Mouse (Mus musculus) C2C12 (cell line): ENCODE data around the gene Rnf144b. TPM values are rescaled to one million over a fixed set of nuclear protein-coding genes. Genes with fewer than 3 reads are reported as not detected.

ENCODE experiments used
- H3K27me3 ChIP-seq: one replicate; pipeline ENCODE4 v1.6.1; 2011; ENCODE audit not compliant: control insufficient read depth, insufficient read depth, insufficient read length
- H3K36me3 ChIP-seq: one replicate; pipeline ENCODE4 v1.6.1; 2011; ENCODE audit not compliant: control insufficient read depth, insufficient read depth
- H3K4me3 ChIP-seq: one replicate; pipeline ENCODE4 v1.5.1; 2011; ENCODE audit warnings: mild to moderate bottlenecking, control low read depth; ENCODE audit not compliant: poor library complexity, insufficient read depth, severe bottlenecking
- H3K79me2 ChIP-seq: one replicate; pipeline ENCODE4 v1.6.1; 2011; ENCODE audit not compliant: control insufficient read depth, insufficient read depth
- H3K79me3 ChIP-seq: one replicate; pipeline ENCODE4 v1.6.1; 2011; ENCODE audit warnings: low read depth, control low read depth
- H3ac ChIP-seq: one replicate; pipeline ENCODE3; 2011; ENCODE audit warnings: low read depth; ENCODE audit not compliant: control insufficient read depth, insufficient read length
- CEBPB ChIP-seq: IDR thresholded peaks from one replicate; pipeline ENCODE4 v1.6.1; 2011; ENCODE audit warnings: low read depth, mild to moderate bottlenecking, control low read depth, moderate library complexity
- CTCF ChIP-seq: IDR thresholded peaks from one replicate; pipeline ENCODE4 v1.5.1; 2011; ENCODE audit not compliant: control insufficient read depth, insufficient read depth, insufficient read length
- FOSL1 ChIP-seq: IDR thresholded peaks from one replicate; pipeline ENCODE4 v1.8.0; 2011; ENCODE audit warnings: mild to moderate bottlenecking, low read length; ENCODE audit not compliant: poor library complexity, insufficient read depth, severe bottlenecking
- MAX ChIP-seq: IDR thresholded peaks from one replicate; pipeline ENCODE4 v1.6.1; 2011; ENCODE audit warnings: mild to moderate bottlenecking, control low read depth
- MYOD1 ChIP-seq: IDR thresholded peaks from one replicate; pipeline ENCODE4 v1.6.1; 2011; ENCODE audit warnings: low read depth; ENCODE audit not compliant: control insufficient read depth, insufficient read length
- MYOG ChIP-seq: IDR thresholded peaks from one replicate; pipeline ENCODE4 v1.6.1; 2011; ENCODE audit not compliant: control insufficient read depth, insufficient read length; ENCODE audit errors: extremely low read depth
- USF1 ChIP-seq: IDR thresholded peaks from one replicate; pipeline ENCODE4 v1.6.1; 2011; ENCODE audit warnings: low read depth, mild to moderate bottlenecking, control low read depth, moderate library complexity
- polyA plus RNA-seq: library from polyadenylated mRNA; unstranded; fragments of >200 nt; fragmentation: generic; extraction: Trizol; gene quantifications from one replicate; pipeline ENCODE4 v1.2.1, GENCODE M21; 2012; ENCODE audit warnings: missing spikeins

Gene Rnf144b
- polyA plus RNA-seq, 1 experiment: 0.28 TPM

DNA sequence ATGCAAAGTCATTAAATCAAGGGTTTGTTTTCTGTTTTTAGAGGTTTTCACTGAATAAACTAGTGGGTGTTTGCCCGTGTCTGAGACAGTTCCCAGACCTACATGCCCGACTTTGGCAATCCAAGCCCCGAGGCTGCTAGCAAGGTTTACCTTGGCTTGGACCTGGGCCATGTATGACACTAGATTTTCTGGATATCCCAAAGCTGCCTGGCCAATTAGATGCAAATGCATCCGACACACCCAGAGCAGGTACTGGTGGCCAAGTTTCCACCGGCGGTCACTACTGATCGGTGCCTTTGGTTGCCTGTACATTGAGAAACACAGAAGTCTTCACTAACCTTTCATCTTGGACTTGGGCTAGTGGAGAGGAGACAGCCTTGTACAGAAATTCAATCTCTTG, 144.0 kb downstream of the Rnf144b start:
- Histone ChIP-seq H3K79me3 (no peaks in the 10 kb centered on the region), H3ac (no peak overlapping the region), H3K27me3 (no peaks in the 10 kb centered on the region), H3K36me3 (no peaks in the 10 kb centered on the region), H3K4me3 (no peak overlapping the region), H3K79me2 (no peaks in the 10 kb centered on the region)
- no peak for TF ChIP-seq MAX
- no peak for TF ChIP-seq USF1
- TF ChIP-seq CEBPB: no peak
- no peak for TF ChIP-seq MYOD1
- TF ChIP-seq CTCF: no peak
- no peak for TF ChIP-seq MYOG
- no peak for TF ChIP-seq FOSL1

DNA sequence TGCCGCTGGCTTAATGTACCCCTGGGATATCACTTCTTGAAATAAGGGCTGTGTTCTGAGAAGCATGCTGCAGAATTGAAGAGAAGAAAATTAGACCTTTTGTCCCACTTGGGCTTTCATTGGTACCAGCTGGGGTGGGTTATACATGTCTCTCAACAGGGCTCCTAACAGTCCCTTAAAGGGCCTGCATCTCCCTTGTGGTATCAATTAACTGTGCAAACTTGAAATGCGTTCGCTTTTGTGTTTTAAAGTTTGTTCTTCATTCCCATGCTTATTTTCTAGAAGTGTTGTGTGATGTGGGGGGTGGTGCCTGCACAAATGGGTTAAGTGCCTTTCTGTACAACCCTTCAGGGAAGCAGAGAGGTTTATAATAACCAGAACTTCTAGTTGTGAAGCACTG, 145.8 kb downstream of the Rnf144b start:
- H3K36me3 ChIP-seq: no peaks in the 10 kb centered on the region
- H3K27me3 ChIP-seq: no peaks in the 10 kb centered on the region
- no peaks in the 10 kb centered on the region for H3K79me2 ChIP-seq
- no peaks in the 10 kb centered on the region for H3K79me3 ChIP-seq
- no peak for TF ChIP-seq FOSL1
- TF ChIP-seq USF1: no peak
- no peak for TF ChIP-seq MYOG
- H3K4me3 ChIP-seq: no peak overlapping the region
- no peak overlapping the region for H3ac ChIP-seq

DNA sequence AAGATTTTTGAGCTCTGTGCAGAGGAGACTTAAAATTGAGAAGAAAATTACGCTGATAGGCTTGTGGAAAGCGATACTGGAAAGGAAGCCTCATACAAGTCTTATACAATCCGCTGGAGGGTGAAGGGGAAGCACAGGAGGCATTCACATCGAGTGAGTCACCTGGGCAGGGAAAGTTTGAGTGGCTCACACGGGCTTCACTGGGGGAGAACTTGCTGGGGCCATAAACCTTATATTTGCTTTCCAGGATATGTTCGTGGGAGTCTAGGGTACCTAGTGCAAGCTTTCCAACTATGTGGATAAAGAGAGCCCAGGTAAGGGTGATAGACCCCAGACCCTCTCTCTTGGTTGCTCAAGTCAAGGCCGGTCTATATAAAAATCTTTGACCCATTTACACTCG, 150.5 kb downstream of the Rnf144b start:
- Histone ChIP-seq H3ac (no peak overlapping the region), H3K4me3 (no peak overlapping the region), H3K79me2 (no peaks in the 10 kb centered on the region), H3K79me3 (no peaks in the 10 kb centered on the region), H3K27me3 (no peaks in the 10 kb centered on the region), H3K36me3 (no peaks in the 10 kb centered on the region)
- no peak for TF ChIP-seq FOSL1
- TF ChIP-seq MYOD1: no peak
- no peak for TF ChIP-seq USF1
- TF ChIP-seq MYOG: no peak
- TF ChIP-seq MAX: no peak
- no peak for TF ChIP-seq CEBPB
- no peak for TF ChIP-seq CTCF

DNA sequence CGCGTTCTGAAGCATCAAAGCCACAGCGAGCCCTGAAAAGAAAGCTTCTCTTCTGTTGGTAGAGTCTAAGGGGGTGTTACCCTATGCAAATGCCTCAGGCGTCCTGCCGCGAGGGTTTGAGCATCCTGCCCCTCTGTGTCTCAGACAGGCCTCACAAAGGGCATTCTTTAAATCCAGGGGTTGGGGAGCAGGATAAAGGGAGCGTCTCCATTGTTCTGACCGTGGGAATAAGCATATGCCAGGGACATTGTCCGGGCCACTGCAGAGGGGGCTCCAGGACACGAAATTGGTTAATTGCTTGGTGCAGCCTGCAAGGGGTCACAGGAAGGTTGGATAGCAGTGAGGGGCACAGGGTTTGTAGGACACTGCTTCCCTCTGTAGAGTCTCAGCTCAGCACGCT, 151.0 kb downstream of the Rnf144b start:
- no peak overlapping the region for H3K4me3 ChIP-seq
- no peaks in the 10 kb centered on the region for H3K27me3 ChIP-seq
- no peaks in the 10 kb centered on the region for H3K79me2 ChIP-seq
- TF ChIP-seq CTCF (no peak), CEBPB (no peak), MAX (no peak), FOSL1 (no peak), MYOG (no peak), USF1 (no peak), MYOD1 (no peak)
- no peak overlapping the region for H3ac ChIP-seq
- H3K36me3 ChIP-seq: no peaks in the 10 kb centered on the region
- H3K79me3 ChIP-seq: no peaks in the 10 kb centered on the region

DNA sequence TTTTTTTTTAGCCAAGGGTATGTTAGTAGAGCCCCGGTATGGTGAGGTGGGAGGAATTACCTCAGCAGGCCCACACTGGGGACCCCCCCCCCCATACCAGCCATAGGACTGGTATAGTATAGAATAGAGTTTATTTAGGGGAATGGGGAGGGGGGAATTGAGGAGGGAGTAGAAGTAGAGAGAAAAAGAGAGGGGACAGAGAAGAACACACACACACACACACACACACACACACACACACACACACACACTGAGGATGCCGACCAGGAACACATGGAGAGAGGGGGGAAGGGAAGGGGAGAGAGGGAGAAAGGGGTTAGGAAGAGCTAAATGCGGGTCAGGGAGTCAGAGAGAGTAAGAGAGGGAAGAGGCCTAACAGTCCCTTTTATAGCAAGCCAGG, 151.7 kb downstream of the Rnf144b start:
- H3ac ChIP-seq: no peak overlapping the region
- no peaks in the 10 kb centered on the region for H3K79me2 ChIP-seq
- H3K4me3 ChIP-seq: no peak overlapping the region
- TF ChIP-seq MYOD1 (no peak), USF1 (no peak), CTCF (no peak), FOSL1 (no peak), MYOG (no peak)
- H3K36me3 ChIP-seq: no peaks in the 10 kb centered on the region
- H3K27me3 ChIP-seq: no peaks in the 10 kb centered on the region
- H3K79me3 ChIP-seq: no peaks in the 10 kb centered on the region

DNA sequence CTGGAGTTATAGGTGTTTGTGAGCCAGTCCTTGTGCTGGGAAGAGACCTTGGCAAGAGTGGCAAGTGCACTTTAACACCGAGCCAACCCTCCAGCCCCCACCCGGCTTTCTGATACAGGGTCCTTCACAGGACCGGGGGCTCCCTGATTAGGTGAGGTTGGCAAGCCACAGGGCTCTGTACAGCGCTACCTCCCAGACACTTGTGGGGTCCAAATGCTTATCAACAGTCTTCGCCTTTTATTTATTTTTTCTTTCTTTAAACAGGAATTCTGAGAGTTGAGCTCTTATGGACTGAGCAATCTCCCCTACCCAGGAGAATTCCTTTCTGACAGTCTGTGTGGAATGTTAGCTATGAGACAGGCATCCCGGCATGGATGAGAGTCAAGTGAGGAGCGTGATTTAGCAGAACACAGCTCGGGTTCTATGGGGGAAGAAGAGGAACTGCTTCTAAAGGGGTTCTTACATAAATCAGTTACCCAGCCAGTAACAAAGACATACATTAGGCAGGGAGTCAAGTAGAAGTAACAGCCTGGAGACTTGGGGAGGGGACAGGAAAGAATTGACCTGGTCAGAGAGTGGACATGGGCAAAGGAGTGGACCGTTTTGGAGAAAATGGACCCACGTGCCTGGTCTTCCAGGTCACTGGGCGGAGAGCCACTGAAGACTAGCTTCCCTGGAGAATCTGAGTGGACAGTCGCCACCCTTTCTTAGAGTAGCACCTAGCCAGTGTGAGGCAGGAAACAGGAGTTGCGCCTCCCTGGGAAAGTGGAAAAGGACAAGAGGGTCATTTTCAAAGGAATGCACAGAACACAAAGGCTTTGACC, 154.8 kb downstream of the Rnf144b start:
- TF ChIP-seq MYOD1: no peak
- no peak for TF ChIP-seq USF1
- no peak for TF ChIP-seq FOSL1
- no peak for TF ChIP-seq CEBPB
- TF ChIP-seq CTCF: no peak
- TF ChIP-seq MYOG: no peak
- TF ChIP-seq MAX: no peak
- H3ac ChIP-seq: no peak overlapping the region
- no peaks in the 10 kb centered on the region for H3K27me3 ChIP-seq

DNA sequence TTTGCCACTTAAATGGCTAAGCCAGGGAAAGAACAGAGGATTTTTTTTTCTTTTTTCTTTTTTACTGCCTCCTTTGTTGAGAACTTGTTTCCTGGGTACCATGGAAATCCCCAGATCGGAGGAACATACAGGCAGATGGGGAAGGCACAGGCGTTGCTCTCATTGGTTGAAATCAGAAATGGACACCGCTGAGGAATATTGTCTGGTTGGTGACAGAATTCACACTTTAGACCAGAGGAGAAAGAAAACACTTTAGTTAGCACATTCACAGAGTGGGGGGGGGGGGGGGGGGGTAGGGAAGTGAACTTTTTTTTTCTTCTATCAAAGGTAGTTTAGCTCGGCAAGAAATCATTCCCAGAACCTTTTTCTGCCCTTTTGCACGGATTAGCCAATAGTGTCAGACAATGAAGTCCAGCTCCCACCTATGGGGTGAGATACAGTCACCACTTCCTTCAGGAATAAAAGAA, 155.4 kb downstream of the Rnf144b start:
- H3K79me3 ChIP-seq: no peaks in the 10 kb centered on the region
- H3K27me3 ChIP-seq: no peaks in the 10 kb centered on the region
- no peak overlapping the region for H3K4me3 ChIP-seq
- TF ChIP-seq FOSL1 (no peak), MAX (no peak), CTCF (no peak), MYOD1 (no peak), MYOG (no peak), USF1 (no peak), CEBPB (no peak)
- H3K36me3 ChIP-seq: no peaks in the 10 kb centered on the region
- H3K79me2 ChIP-seq: no peaks in the 10 kb centered on the region
- no peak overlapping the region for H3ac ChIP-seq

More for the DNA sequence above, 154.8 kb downstream of the Rnf144b start:
- Histone ChIP-seq H3K79me2 (no peaks in the 10 kb centered on the region), H3K36me3 (no peaks in the 10 kb centered on the region), H3K79me3 (no peaks in the 10 kb centered on the region), H3K4me3 (no peak overlapping the region)
